Mouse (Mus musculus): ENCODE data around the gene Gtf2h1.

DNA sequence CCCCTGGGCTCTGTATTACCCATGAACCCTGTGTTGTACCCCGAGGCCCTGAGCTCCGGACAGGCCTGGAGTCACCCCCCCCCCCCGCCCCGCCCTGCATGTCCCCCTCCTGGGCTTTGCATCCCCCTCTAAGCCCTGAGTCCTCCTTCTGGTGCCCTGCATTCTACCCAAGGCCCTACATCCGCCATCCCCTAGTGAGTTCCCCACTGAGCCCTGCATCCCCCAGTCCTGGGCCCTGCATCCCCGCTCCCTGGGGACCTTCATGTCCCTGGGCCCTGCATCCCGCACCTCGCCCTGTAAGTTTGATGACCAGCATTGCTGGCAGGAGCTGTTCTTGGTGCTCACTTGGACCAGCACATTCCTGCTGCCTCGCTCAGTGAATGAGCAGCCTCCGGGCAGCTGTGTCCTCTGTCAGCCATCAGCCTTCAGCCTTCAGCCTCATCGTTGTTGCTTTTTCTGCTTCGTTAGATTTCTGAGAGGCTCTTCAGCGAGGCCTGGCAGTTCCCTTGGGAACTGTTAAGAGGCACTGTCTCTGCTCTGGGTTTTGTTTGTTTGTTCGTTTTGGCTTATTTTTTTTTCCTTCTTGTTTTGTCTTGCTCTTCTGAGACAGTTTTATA is 39.2 kb downstream of the Gtf2h1 start:
- no peak for TF ChIP-seq POLR2A (IDR thresholded peaks at IDR 0.05; ENCODE audit: low read depth, low read length)
- TF ChIP-seq CTCF (IDR thresholded peaks at IDR 0.05; ENCODE audit: extremely low read depth, insufficient read length, insufficient replicate concordance, low read depth, low read length) = no peak
